Mouse (Mus musculus): ENCODE data around the gene Cacng7. TPM values are rescaled to one million over a fixed set of nuclear protein-coding genes. Genes with fewer than 3 reads are reported as not detected.

Cacng7 gene
- polyA plus RNA-seq, 1 experiment, result 2.6 TPM

GRCm38 (mm10) chr7:3336412-3336811 lies 3.7 kb downstream of the Cacng7 start:
- 67% methylated on average over 17 of the region's 17 CpGs for WGBS
- DNase-seq, result no peak
- Histone ChIP-seq H3K4me3 (ENCODE audit: control insufficient read depth, insufficient read depth, low read length) (no peak overlapping the region), H3K36me3 (ENCODE audit: control insufficient read depth, insufficient read depth, low read length) (no peaks in the 10 kb centered on the region), H3K27ac (ENCODE audit: control insufficient read depth, insufficient read depth, low read length) (no peak overlapping the region), H3K4me1 (replicated peaks; ENCODE audit: control insufficient read depth, insufficient read depth, low read length) (no peaks in the 10 kb centered on the region), H3K27me3 (ENCODE audit: control insufficient read depth, insufficient read depth, low read length) (no peaks in the 10 kb centered on the region)
- TF ChIP-seq CTCF (IDR thresholded peaks at IDR 0.05; ENCODE audit: borderline replicate concordance, control insufficient read depth, extremely low read depth, insufficient read depth, low read length, poor library complexity) (no peak), POLR2A (IDR thresholded peaks at IDR 0.05; ENCODE audit: control insufficient read depth, extremely low read depth, insufficient read depth, low read length, poor library complexity) (no peak)

GRCm38 (mm10) chr7:3338286-3338935 lies 5.7 kb downstream of the Cacng7 start:
- Histone ChIP-seq H3K4me3 (ENCODE audit: control insufficient read depth, insufficient read depth, low read length) (no peak overlapping the region), H3K4me1 (replicated peaks; ENCODE audit: control insufficient read depth, insufficient read depth, low read length) (no peaks in the 10 kb centered on the region), H3K27me3 (ENCODE audit: control insufficient read depth, insufficient read depth, low read length) (no peaks in the 10 kb centered on the region), H3K36me3 (ENCODE audit: control insufficient read depth, insufficient read depth, low read length) (no peaks in the 10 kb centered on the region), H3K27ac (ENCODE audit: control insufficient read depth, insufficient read depth, low read length) (no peak overlapping the region)
- TF ChIP-seq POLR2A (IDR thresholded peaks at IDR 0.05; ENCODE audit: control insufficient read depth, extremely low read depth, insufficient read depth, low read length, poor library complexity) (no peak), CTCF (IDR thresholded peaks at IDR 0.05; ENCODE audit: borderline replicate concordance, control insufficient read depth, extremely low read depth, insufficient read depth, low read length, poor library complexity) (no peak)
- 77% methylated on average over 11 of the region's 11 CpGs for WGBS
- DNase-seq, result no peak

DNA sequence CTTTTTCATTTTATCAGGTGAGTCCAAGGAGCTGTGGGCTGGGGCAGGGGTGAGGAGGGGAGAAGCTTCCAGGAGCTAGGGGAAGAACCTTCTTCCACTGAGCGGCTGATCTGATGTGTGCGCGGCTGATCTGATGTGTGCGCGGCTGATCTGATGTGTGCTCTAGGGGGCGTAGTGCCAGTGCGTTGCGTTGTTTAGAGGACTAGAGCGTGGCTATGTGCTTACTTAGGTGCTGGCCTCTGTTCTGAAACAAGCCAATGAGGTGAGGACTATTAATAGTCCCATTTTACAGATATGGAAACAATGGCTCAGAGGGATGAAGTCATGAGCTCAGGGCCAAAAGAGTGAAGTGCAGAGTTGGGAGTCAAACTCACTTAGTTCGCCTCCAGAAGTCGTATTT lies 6.3 kb downstream of the Cacng7 start:
- Histone ChIP-seq H3K4me1 (replicated peaks; ENCODE audit: control insufficient read depth, insufficient read depth, low read length) (no peaks in the 10 kb centered on the region), H3K27ac (ENCODE audit: control insufficient read depth, insufficient read depth, low read length) (no peak overlapping the region), H3K27me3 (ENCODE audit: control insufficient read depth, insufficient read depth, low read length) (no peaks in the 10 kb centered on the region), H3K36me3 (ENCODE audit: control insufficient read depth, insufficient read depth, low read length) (no peaks in the 10 kb centered on the region), H3K4me3 (ENCODE audit: control insufficient read depth, insufficient read depth, low read length) (no peak overlapping the region)
- no peak for DNase-seq
- WGBS, result 88% methylated on average over 11 of the region's 11 CpGs
- TF ChIP-seq POLR2A (IDR thresholded peaks at IDR 0.05; ENCODE audit: control insufficient read depth, extremely low read depth, insufficient read depth, low read length, poor library complexity) (no peak), CTCF (IDR thresholded peaks at IDR 0.05; ENCODE audit: borderline replicate concordance, control insufficient read depth, extremely low read depth, insufficient read depth, low read length, poor library complexity) (no peak)

GRCm38 (mm10) chr7:3343861-3344260 lies 11.1 kb downstream of the Cacng7 start:
- TF ChIP-seq POLR2A (IDR thresholded peaks at IDR 0.05; ENCODE audit: control insufficient read depth, extremely low read depth, insufficient read depth, low read length, poor library complexity) (no peak), CTCF (IDR thresholded peaks at IDR 0.05; ENCODE audit: borderline replicate concordance, control insufficient read depth, extremely low read depth, insufficient read depth, low read length, poor library complexity) (no peak)
- DNase-seq, result no peak
- 61% methylated on average over 3 of the region's 3 CpGs for WGBS

DNA sequence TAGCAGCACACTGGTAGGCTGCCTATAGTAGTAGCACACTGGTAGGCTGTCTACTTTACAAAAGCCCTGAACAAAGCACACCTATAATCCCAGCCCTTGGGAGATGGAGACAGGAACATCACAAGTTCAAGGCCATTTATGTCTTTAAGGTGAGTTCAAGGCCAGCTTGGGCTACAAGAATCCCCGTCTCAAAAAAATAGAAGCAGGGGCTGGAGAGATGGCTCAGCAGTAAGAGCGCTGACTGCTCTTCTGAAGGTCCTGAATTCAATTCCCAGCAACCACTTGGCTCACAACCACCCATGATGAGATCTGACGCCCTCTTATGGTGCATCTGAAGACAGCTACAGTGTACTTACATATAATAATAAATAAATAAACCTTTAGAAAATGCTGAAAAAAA lies 12.5 kb downstream of the Cacng7 start:
- Histone ChIP-seq H3K27me3 (ENCODE audit: control insufficient read depth, insufficient read depth, low read length) (no peaks in the 10 kb centered on the region), H3K36me3 (ENCODE audit: control insufficient read depth, insufficient read depth, low read length) (no peaks in the 10 kb centered on the region), H3K4me1 (replicated peaks; ENCODE audit: control insufficient read depth, insufficient read depth, low read length) (no peaks in the 10 kb centered on the region), H3K27ac (ENCODE audit: control insufficient read depth, insufficient read depth, low read length) (no peak overlapping the region), H3K4me3 (ENCODE audit: control insufficient read depth, insufficient read depth, low read length) (no peak overlapping the region)
- WGBS, result 91% methylated on average over 3 of the region's 3 CpGs
- no peak for TF ChIP-seq POLR2A (IDR thresholded peaks at IDR 0.05; ENCODE audit: control insufficient read depth, extremely low read depth, insufficient read depth, low read length, poor library complexity)
- TF ChIP-seq CTCF (IDR thresholded peaks at IDR 0.05; ENCODE audit: borderline replicate concordance, control insufficient read depth, extremely low read depth, insufficient read depth, low read length, poor library complexity), result no peak
- DNase-seq, result no peak

More at GRCm38 (mm10) chr7:3343861-3344260, 11.1 kb downstream of the Cacng7 start:
- H3K27me3 ChIP-seq (ENCODE audit: control insufficient read depth, insufficient read depth, low read length), result no peaks in the 10 kb centered on the region
- H3K27ac ChIP-seq (ENCODE audit: control insufficient read depth, insufficient read depth, low read length), result no peak overlapping the region
- H3K4me1 ChIP-seq (replicated peaks; ENCODE audit: control insufficient read depth, insufficient read depth, low read length), result no peaks in the 10 kb centered on the region
- no peaks in the 10 kb centered on the region for H3K36me3 ChIP-seq (ENCODE audit: control insufficient read depth, insufficient read depth, low read length)
- no peak overlapping the region for H3K4me3 ChIP-seq (ENCODE audit: control insufficient read depth, insufficient read depth, low read length)

DNA sequence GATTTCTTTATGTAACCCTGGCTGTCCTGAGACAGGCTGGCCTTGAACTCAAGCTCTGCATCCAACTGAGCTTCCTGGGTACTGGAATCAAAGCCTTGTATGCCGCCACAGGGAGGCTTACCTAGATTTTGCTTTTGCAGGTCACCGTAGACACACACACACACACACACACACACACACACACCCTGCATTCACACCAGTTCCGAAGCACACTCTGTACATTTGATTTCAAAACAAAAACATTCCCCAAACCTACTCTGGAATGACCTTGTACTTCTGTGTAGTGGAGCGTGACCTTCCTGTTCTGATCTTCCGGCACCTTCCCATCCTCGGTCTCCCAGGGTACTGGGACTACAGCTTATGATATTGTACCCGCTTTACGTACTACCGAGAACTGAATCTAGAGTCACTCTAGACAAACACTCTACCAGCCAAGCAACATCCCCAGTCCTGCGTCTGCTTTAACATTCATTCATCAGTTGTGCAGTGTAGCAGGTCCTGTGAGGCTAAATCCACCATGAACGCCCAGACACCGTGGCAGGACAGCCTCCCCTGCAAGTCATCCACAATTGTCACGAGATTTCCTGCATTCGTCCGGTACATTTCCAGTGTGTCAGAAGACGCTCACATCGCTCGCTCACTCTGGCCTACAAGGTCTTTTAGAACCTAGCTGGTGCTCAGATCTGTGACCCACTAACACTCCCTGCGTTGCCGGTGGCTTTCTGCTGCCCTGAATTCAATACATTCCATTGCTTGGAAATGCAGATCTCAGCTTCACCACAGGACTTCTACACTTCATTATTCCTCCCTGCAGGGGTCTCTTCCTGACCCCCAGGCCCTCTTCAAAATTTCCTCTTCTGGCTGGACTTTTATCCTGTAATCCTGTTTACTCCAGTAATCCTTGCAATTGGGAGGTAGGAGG lies 14.9 kb downstream of the Cacng7 start:
- Histone ChIP-seq H3K27ac (ENCODE audit: control insufficient read depth, insufficient read depth, low read length) (no peak overlapping the region), H3K4me1 (replicated peaks; ENCODE audit: control insufficient read depth, insufficient read depth, low read length) (no peaks in the 10 kb centered on the region), H3K4me3 (ENCODE audit: control insufficient read depth, insufficient read depth, low read length) (no peak overlapping the region), H3K27me3 (ENCODE audit: control insufficient read depth, insufficient read depth, low read length) (no peaks in the 10 kb centered on the region), H3K36me3 (ENCODE audit: control insufficient read depth, insufficient read depth, low read length) (no peaks in the 10 kb centered on the region)
- 83% methylated on average over 20 of the region's 20 CpGs for WGBS
- DNase-seq, result no peak
- no peak for TF ChIP-seq POLR2A (IDR thresholded peaks at IDR 0.05; ENCODE audit: control insufficient read depth, extremely low read depth, insufficient read depth, low read length, poor library complexity)
- TF ChIP-seq CTCF (IDR thresholded peaks at IDR 0.05; ENCODE audit: borderline replicate concordance, control insufficient read depth, extremely low read depth, insufficient read depth, low read length, poor library complexity), result no peak
